Mouse (Mus musculus) megakaryocyte, embryonic 14.5 days (primary cell): ENCODE data around the gene Slc12a6.

Source experiments
- FLI1 ChIP-seq: IDR thresholded peaks from 2 replicates; pipeline ENCODE4 v1.6.1; 2012; ENCODE audit warnings: low read length, inconsistent platforms, mixed read lengths
- GATA1 ChIP-seq: IDR thresholded peaks from 3 replicates; pipeline ENCODE4 v1.6.1; 2012; ENCODE audit warnings: mixed read lengths, low read length, inconsistent platforms, borderline replicate concordance

- TF ChIP-seq GATA1 = no peak
- TF ChIP-seq FLI1 = no peak
Measured at GRCm38 (mm10) chr2:112232623-112233022, 33.0 kb upstream of the Slc12a6 start.
